Mouse (Mus musculus): ENCODE measurements around the gene Mis18bp1. TPM values are rescaled to one million over a fixed set of nuclear protein-coding genes. Genes with fewer than 3 reads are reported as not detected.
"Not testable (repeated sequence)": the region's sequence is repeated elsewhere in the genome, so short reads cannot be mapped to it uniquely, and the experiment has no call there.

Gene Mis18bp1
- polyA plus RNA-seq, 1 experiment from 2014 or later = 42.1 TPM

- H3K4me3 ChIP-seq (replicated peaks; ENCODE audit: low read length); H3K4me2 ChIP-seq (ENCODE audit: low read depth, low read length); ATAC-seq (ENCODE audit: insufficient read depth, low FRiP score); H3K27ac ChIP-seq (ENCODE audit: low read length); H3K9ac ChIP-seq (ENCODE audit: low read length); H3K9me3 ChIP-seq (replicated peaks; ENCODE audit: control insufficient read depth, low read length); H3K27me3 ChIP-seq (ENCODE audit: control insufficient read depth, insufficient read depth, low read length); H3K36me3 ChIP-seq (ENCODE audit: control insufficient read depth, insufficient read depth, low read length); H3K4me1 ChIP-seq (ENCODE audit: control insufficient read depth, insufficient read depth, low read length): not testable (repeated sequence)
- WGBS = 93% methylated on average over 4 of the region's 4 CpGs
Observed at GRCm38 (mm10) chr12:65136121-65136520, 36.3 kb downstream of the Mis18bp1 start.

DNA sequence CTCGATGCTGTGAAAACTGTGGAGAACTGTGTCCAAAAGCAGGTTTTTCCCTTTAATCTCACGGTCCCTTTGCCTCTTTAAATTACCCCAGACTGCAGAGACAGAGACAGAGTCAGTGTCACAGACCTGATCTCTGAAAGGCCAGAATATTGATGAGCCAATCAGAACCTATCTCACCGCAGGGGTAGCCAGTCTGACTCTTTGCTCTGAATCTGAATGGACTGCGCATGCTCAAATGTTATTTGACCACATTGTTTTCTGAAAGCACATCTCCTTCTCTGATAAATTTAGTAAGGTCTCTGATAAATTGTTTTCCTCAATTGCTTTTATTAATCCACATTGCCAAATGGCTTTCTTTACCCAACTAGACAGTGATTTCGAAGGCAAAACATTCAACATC lies 53.0 kb downstream of the Mis18bp1 start:
- Histone ChIP-seq H3K27ac (ENCODE audit: low read length) (no peak overlapping the region), H3K9me3 (replicated peaks; ENCODE audit: control insufficient read depth, low read length) (no peaks in the 10 kb centered on the region), H3K4me2 (ENCODE audit: low read depth, low read length) (no peak overlapping the region), H3K36me3 (ENCODE audit: control insufficient read depth, insufficient read depth, low read length) (no peaks in the 10 kb centered on the region), H3K4me3 (replicated peaks; ENCODE audit: low read length) (no peak overlapping the region), H3K27me3 (ENCODE audit: control insufficient read depth, insufficient read depth, low read length) (no peaks in the 10 kb centered on the region), H3K9ac (ENCODE audit: low read length) (no peak overlapping the region), H3K4me1 (ENCODE audit: control insufficient read depth, insufficient read depth, low read length) (no peaks in the 10 kb centered on the region)
- 94% methylated on average over 5 of the region's 5 CpGs for WGBS
- ATAC-seq (ENCODE audit: insufficient read depth, low FRiP score) = no peak

- 88% methylated on average over 7 of the region's 7 CpGs for WGBS
- no peak overlapping the region for H3K4me2 ChIP-seq (ENCODE audit: low read depth, low read length)
- 0 out of 2 replicates have a peak, but pooled peaks cover under 1% of the 10 kb centered on the region for H3K36me3 ChIP-seq (ENCODE audit: control insufficient read depth, insufficient read depth, low read length)
- H3K27ac ChIP-seq (ENCODE audit: low read length) = no peak overlapping the region
- H3K9ac ChIP-seq (ENCODE audit: low read length) = no peak overlapping the region
- H3K9me3 ChIP-seq (replicated peaks; ENCODE audit: control insufficient read depth, low read length) = no peaks in the 10 kb centered on the region
- no peaks in the 10 kb centered on the region for H3K4me1 ChIP-seq (ENCODE audit: control insufficient read depth, insufficient read depth, low read length)
- ATAC-seq (ENCODE audit: insufficient read depth, low FRiP score) = no peak
- H3K27me3 ChIP-seq (ENCODE audit: control insufficient read depth, insufficient read depth, low read length) = no peaks in the 10 kb centered on the region
- no peak overlapping the region for H3K4me3 ChIP-seq (replicated peaks; ENCODE audit: low read length)
Observed at GRCm38 (mm10) chr12:65118968-65119367, 53.4 kb downstream of the Mis18bp1 start.

DNA sequence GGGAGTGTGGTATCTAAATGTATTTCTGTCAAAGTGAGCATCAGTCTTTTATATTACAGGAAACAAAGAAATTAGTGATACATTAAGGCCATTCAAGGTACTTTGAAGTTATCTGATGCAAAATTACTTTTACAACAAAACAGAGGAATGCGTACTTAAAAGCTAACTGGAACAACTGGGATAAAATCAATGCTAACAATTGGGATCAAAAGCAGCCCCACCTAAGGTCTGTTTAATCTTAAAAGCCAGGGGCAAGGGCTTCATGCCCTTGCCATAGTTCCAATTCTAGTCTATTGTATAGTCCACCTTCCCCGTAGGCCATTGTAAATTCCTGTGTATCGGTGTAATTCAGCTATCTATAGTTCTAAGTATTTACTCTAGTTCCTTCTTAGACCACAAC lies 57.4 kb downstream of the Mis18bp1 start:
- not testable (repeated sequence) for H3K9ac ChIP-seq (ENCODE audit: low read length); H3K4me2 ChIP-seq (ENCODE audit: low read depth, low read length); H3K36me3 ChIP-seq (ENCODE audit: control insufficient read depth, insufficient read depth, low read length); H3K4me3 ChIP-seq (replicated peaks; ENCODE audit: low read length); H3K9me3 ChIP-seq (replicated peaks; ENCODE audit: control insufficient read depth, low read length); H3K4me1 ChIP-seq (ENCODE audit: control insufficient read depth, insufficient read depth, low read length); H3K27me3 ChIP-seq (ENCODE audit: control insufficient read depth, insufficient read depth, low read length); ATAC-seq (ENCODE audit: insufficient read depth, low FRiP score); H3K27ac ChIP-seq (ENCODE audit: low read length)
- 79% methylated on average over 3 of the region's 3 CpGs for WGBS

DNA sequence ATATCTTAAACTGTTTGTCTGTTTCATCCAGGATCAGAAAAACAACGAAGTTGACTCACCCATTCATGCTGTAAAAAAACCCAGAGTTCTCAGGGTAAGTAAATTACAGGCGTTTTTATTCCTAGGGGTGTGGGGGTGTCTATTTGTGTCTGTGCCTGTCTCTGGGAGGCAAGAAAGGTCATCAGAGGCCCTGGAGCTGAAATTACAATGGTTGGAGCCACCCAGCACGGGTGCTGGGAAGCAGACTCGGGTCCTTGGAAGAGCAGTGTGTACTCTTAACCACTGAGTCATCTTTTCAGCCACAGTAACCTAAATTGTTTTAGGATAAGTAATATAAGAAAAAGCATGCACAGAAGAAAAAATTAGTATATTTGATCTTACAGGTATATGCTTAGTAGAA lies 58.5 kb downstream of the Mis18bp1 start:
- no peaks in the 10 kb centered on the region for H3K9me3 ChIP-seq (replicated peaks; ENCODE audit: control insufficient read depth, low read length)
- H3K36me3 ChIP-seq (ENCODE audit: control insufficient read depth, insufficient read depth, low read length) = 0 out of 2 replicates have a peak, but pooled peaks cover 4% of the 10 kb centered on the region
- no peaks in the 10 kb centered on the region for H3K4me1 ChIP-seq (ENCODE audit: control insufficient read depth, insufficient read depth, low read length)
- no peak overlapping the region for H3K9ac ChIP-seq (ENCODE audit: low read length)
- WGBS = 77% methylated on average over 4 of the region's 4 CpGs
- H3K27me3 ChIP-seq (ENCODE audit: control insufficient read depth, insufficient read depth, low read length) = no peaks in the 10 kb centered on the region
- no peak overlapping the region for H3K4me3 ChIP-seq (replicated peaks; ENCODE audit: low read length)
- no peak overlapping the region for H3K27ac ChIP-seq (ENCODE audit: low read length)
- no peak overlapping the region for H3K4me2 ChIP-seq (ENCODE audit: low read depth, low read length)
- no peak for ATAC-seq (ENCODE audit: insufficient read depth, low FRiP score)

DNA sequence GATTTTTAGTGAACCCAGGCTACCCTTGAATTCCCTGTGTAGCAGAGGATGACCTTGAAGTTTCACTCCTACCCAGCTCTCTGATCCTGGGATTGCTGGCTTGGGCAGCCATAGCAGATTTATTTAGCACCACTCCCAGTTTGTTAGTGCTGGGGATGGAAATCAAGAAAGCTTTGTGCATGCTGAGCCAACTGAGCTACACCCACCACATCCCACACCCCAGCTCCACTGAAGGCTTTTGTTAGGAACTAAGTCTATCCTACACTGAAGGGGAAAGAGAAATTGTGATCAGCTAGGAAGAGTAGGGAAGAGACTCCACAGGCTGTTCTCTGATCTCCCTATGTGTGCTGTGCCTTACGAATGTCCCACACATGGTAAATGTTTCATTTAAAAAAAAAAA lies 59.6 kb downstream of the Mis18bp1 start:
- Histone ChIP-seq H3K27me3 (ENCODE audit: control insufficient read depth, insufficient read depth, low read length) (no peaks in the 10 kb centered on the region), H3K4me3 (replicated peaks; ENCODE audit: low read length) (no peak overlapping the region), H3K36me3 (ENCODE audit: control insufficient read depth, insufficient read depth, low read length) (0 out of 2 replicates have a peak, but pooled peaks cover 4% of the 10 kb centered on the region), H3K4me2 (ENCODE audit: low read depth, low read length) (no peak overlapping the region), H3K27ac (ENCODE audit: low read length) (no peak overlapping the region), H3K9ac (ENCODE audit: low read length) (no peak overlapping the region), H3K4me1 (ENCODE audit: control insufficient read depth, insufficient read depth, low read length) (no peaks in the 10 kb centered on the region), H3K9me3 (replicated peaks; ENCODE audit: control insufficient read depth, low read length) (no peaks in the 10 kb centered on the region)
- no peak for ATAC-seq (ENCODE audit: insufficient read depth, low FRiP score)
- WGBS = 88% methylated on average over 1 of the region's 1 CpGs

DNA sequence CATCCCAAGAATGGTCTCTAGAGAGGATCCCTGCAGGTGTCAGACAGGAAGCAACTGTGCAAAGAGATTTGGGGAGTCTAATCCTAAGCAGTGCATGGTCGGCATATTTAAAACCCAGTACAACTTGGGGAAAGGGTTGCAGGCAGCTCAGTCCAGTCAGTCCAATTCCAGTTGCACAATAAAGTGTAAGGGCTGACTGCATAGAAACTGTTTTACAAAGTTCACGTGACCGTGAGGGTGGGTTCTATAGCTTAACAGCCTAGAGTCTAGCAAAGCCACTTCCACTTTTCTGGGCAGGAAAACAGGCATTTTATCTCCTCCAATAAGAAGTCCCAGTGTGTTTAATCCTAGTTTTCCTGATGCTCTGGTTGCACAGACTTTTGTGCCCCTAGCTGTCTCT lies 60.9 kb downstream of the Mis18bp1 start:
- Histone ChIP-seq H3K4me3 (replicated peaks; ENCODE audit: low read length) (no peak overlapping the region), H3K27me3 (ENCODE audit: control insufficient read depth, insufficient read depth, low read length) (no peaks in the 10 kb centered on the region), H3K4me2 (ENCODE audit: low read depth, low read length) (no peak overlapping the region), H3K36me3 (ENCODE audit: control insufficient read depth, insufficient read depth, low read length) (0 out of 2 replicates have a peak, but pooled peaks cover 4% of the 10 kb centered on the region), H3K9me3 (replicated peaks; ENCODE audit: control insufficient read depth, low read length) (no peaks in the 10 kb centered on the region), H3K9ac (ENCODE audit: low read length) (no peak overlapping the region), H3K4me1 (ENCODE audit: control insufficient read depth, insufficient read depth, low read length) (no peaks in the 10 kb centered on the region), H3K27ac (ENCODE audit: low read length) (no peak overlapping the region)
- no peak for ATAC-seq (ENCODE audit: insufficient read depth, low FRiP score)
- 95% methylated on average over 3 of the region's 3 CpGs for WGBS

DNA sequence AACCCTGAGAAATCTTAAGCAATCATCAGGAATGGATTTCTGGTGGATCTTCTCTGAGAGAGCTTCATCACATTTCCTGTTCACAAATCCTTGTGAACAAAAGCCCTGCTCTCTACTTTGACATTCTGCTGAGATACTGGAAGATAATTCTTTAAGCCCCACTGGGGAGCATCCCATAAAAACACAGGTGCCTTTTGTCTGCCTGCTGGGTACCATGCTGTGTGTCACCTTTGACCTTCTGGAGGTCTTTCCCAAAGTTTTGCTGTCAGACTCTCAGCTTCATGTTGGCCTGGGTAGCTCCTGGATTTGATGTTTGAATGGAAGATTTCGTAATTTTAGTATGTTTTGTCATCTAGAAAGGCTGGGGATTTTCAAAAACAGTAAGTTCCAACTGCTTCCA lies 63.7 kb downstream of the Mis18bp1 start:
- Histone ChIP-seq H3K4me2 (ENCODE audit: low read depth, low read length) (no peak overlapping the region), H3K27me3 (ENCODE audit: control insufficient read depth, insufficient read depth, low read length) (no peaks in the 10 kb centered on the region), H3K36me3 (ENCODE audit: control insufficient read depth, insufficient read depth, low read length) (0 out of 2 replicates have a peak, but pooled peaks cover 5% of the 10 kb centered on the region), H3K4me3 (replicated peaks; ENCODE audit: low read length) (no peak overlapping the region), H3K9me3 (replicated peaks; ENCODE audit: control insufficient read depth, low read length) (no peaks in the 10 kb centered on the region), H3K27ac (ENCODE audit: low read length) (no peak overlapping the region), H3K4me1 (ENCODE audit: control insufficient read depth, insufficient read depth, low read length) (no peaks in the 10 kb centered on the region), H3K9ac (ENCODE audit: low read length) (no peak overlapping the region)
- 86% methylated on average over 1 of the region's 1 CpGs for WGBS
- ATAC-seq (ENCODE audit: insufficient read depth, low FRiP score) = no peak
